22 mouse cellular contexts compared by ENCODE assay signal in the genomic region with DNA sequence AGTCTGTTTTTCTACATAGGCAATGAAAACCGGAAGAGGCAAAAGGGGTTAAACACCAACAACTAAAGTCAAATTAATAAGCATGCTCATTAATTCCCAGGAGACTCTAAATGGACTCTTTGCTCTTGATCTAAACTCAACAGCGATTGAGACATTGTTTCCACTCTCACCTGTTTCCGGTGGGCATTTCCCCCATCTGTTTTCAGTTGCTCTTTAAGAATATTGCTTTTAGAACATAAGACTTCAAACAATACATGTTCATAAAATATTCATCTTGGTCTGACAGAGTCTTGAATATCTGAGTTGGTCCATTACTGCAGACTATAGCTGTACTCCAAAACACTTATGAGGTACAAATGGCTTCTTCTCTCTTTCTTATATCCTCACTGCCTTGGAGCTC.
"Had no signal": no experiment of that assay in that cellular context is flagged by ENCODE, and none has a peak within 500 bp of the region (broad histone marks: within the 10 kb centered on the region; RNA-seq: fewer than 3 reads in every experiment).

No protein-coding gene starts in this region.

- H3K27me3 ChIP-seq: limb, embryonic 13.5 days; midbrain, embryonic 12.5 days; neural tube, embryonic 12.5 days; neural tube, embryonic 15.5 days had no signal

- ATAC-seq: intestine, postnatal 0 days; liver, postnatal 0 days; lung, postnatal 0 days had no signal

- H3K36me3 ChIP-seq: limb, embryonic 10.5 days; limb, embryonic 13.5 days; midbrain, embryonic 12.5 days; neural tube, embryonic 12.5 days; neural tube, embryonic 15.5 days had no signal

- H3K9ac ChIP-seq: limb, embryonic 13.5 days; liver, embryonic 14.5 days; liver, postnatal 0 days; lung, embryonic 14.5 days; midbrain, embryonic 12.5 days; neural tube, embryonic 12.5 days; neural tube, embryonic 15.5 days had no signal

- H3K4me3 ChIP-seq: limb, embryonic 10.5 days; limb, embryonic 13.5 days; midbrain, embryonic 12.5 days; neural tube, embryonic 12.5 days; neural tube, embryonic 15.5 days had no signal

- DNase-seq: kidney, adult 2 months; kidney, postnatal 10 days; kidney, postnatal 36 days; liver; liver, postnatal 0 days; lung, embryonic 14.5 days; right cerebral cortex, postnatal 14 days; right cerebral cortex, postnatal 4 days; spleen, adult 18-20 months; thymus, adult 2 months; thymus, postnatal 14 days; thymus, postnatal 4 days had no signal

- H3K4me2 ChIP-seq: limb, embryonic 13.5 days; lung, embryonic 14.5 days; midbrain, embryonic 12.5 days; neural tube, embryonic 12.5 days; neural tube, embryonic 15.5 days had no signal

- H3K9me3 ChIP-seq: limb, embryonic 10.5 days; limb, embryonic 13.5 days; midbrain, embryonic 12.5 days; neural tube, embryonic 12.5 days; neural tube, embryonic 15.5 days had no signal

- H3K4me1 ChIP-seq: limb, embryonic 10.5 days; neural tube, embryonic 12.5 days had no signal

- H3K27ac ChIP-seq: limb, embryonic 10.5 days; limb, embryonic 13.5 days; liver, embryonic 14.5 days; macrophage; midbrain, embryonic 12.5 days; neural tube, embryonic 12.5 days; neural tube, embryonic 15.5 days; stomach, postnatal 0 days had no signal
